Mouse (Mus musculus) CH12.LX (cell line): ENCODE measurements at regions not wholly inside any gene's neighbourhood (a gene's known extent, or its start where the extent isn't known, plus 50 kb on each side); places are given as distances from the start of the nearest gene placed in this dataset.

Experiments used
- CTCF ChIP-seq, 2 experiments: IDR thresholded peaks in 1 of 2; conservative IDR thresholded peaks in 1 of 2; 2 replicates each; pipeline ENCODE4 v1.5.1; 2011 to 2012; ENCODE audit warnings: low read depth in 2 of 2, low read length in 2 of 2, improper control_type of control experiment in 1 of 2, inconsistent platforms in 1 of 2, mild to moderate bottlenecking in 1 of 2, moderate library complexity in 1 of 2
- EP300 ChIP-seq: IDR thresholded peaks from 2 replicates; pipeline ENCODE4 v1.6.1; 2011; ENCODE audit warnings: low read length, improper control_type of control experiment
- ETS1 ChIP-seq: conservative IDR thresholded peaks from 2 replicates; pipeline ENCODE4 v1.6.1; 2012; ENCODE audit warnings: low read depth, mild to moderate bottlenecking, inconsistent platforms, low read length, improper control_type of control experiment, moderate library complexity
- KAT2A ChIP-seq: IDR thresholded peaks from 2 replicates; pipeline ENCODE4 v1.6.1; 2012; ENCODE audit warnings: low read length, improper control_type of control experiment, inconsistent platforms; ENCODE audit not compliant: insufficient replicate concordance
- MAX ChIP-seq: IDR thresholded peaks from 2 replicates; pipeline ENCODE4 v1.6.1; 2011; ENCODE audit warnings: low read length, improper control_type of control experiment
- MXI1 ChIP-seq: IDR thresholded peaks from 2 replicates; pipeline ENCODE4 v1.6.1; 2011; ENCODE audit warnings: mild to moderate bottlenecking, low read depth, low read length, improper control_type of control experiment
- MYC ChIP-seq: IDR thresholded peaks from 2 replicates; pipeline ENCODE4 v1.6.1; 2011; ENCODE audit warnings: low read depth, mild to moderate bottlenecking, improper control_type of control experiment, low read length
- POLR2A ChIP-seq: IDR thresholded peaks from 2 replicates; pipeline ENCODE4 v1.6.1; 2011; ENCODE audit warnings: low read depth, mild to moderate bottlenecking, improper control_type of control experiment, low read length
- RCOR1 ChIP-seq: conservative IDR thresholded peaks from 2 replicates; pipeline ENCODE4 v1.6.1; 2012; ENCODE audit warnings: low read depth, mild to moderate bottlenecking, inconsistent platforms, low read length, improper control_type of control experiment
- SIN3A ChIP-seq: IDR thresholded peaks from 2 replicates; pipeline ENCODE4 v1.6.1; 2012; ENCODE audit warnings: low read length, improper control_type of control experiment, inconsistent platforms
- TCF12 ChIP-seq: IDR thresholded peaks from 2 replicates; pipeline ENCODE4 v1.6.1; 2014; ENCODE audit warnings: low read depth, mild to moderate bottlenecking, inconsistent platforms, low read length, improper control_type of control experiment
- ZC3H11A ChIP-seq: IDR thresholded peaks from 2 replicates; pipeline ENCODE4 v1.6.1; 2012; ENCODE audit warnings: low read depth, mild to moderate bottlenecking, inconsistent platforms, low read length, improper control_type of control experiment

GRCm38 (mm10) chr3:114334334-114334733 lies 304.0 kb downstream of the Col11a1 start:
- TF ChIP-seq KAT2A (no peak), ZC3H11A (no peak), MAX (no peak), POLR2A (no peak), TCF12 (no peak), CTCF (conservative IDR thresholded peaks at IDR 0.05 in 1 of 2, IDR thresholded peaks at IDR 0.05 in 1 of 2; ENCODE audit: low read depth in 2 of 2, low read length in 2 of 2) (no peak), SIN3A (no peak), EP300 (no peak), ETS1 (no peak), RCOR1 (no peak), MXI1 (no peak), MYC (no peak)
